Mouse (Mus musculus): ENCODE results near the gene Gm20425. TPM values are rescaled to one million over a fixed set of nuclear protein-coding genes. Genes with fewer than 3 reads are reported as not detected.

The Gm20425 gene
- polyA plus RNA-seq, 1 experiment from 2014 or later, result 1.4 TPM

DNA sequence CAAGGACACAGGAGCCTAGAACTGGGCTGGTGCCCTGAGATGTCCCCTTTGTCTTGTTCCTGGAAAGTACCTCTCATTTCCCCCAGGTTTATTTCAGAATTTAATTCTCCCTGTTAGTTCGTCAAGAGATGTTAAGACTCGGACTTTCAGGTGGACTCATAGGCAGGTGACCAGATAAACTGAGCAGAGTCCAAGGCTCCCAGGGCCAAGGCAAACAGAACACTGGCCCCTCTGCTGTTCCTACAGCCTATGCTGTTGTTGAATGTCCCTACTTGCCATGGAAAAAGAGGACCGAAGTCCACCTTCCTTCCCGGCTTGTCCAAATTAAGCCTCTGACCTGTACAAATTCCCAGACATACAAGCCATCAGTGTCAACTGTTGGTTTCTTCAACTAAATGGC is 13.5 kb upstream of the Gm20425 start:
- no peak overlapping the region for H3K9ac ChIP-seq (ENCODE audit: low read depth, low read length)
- no peak overlapping the region for H3K27ac ChIP-seq (ENCODE audit: low read depth, low read length)
- H3K4me2 ChIP-seq (replicated peaks; ENCODE audit: low read depth, low read length), result no peak overlapping the region
- H3K4me3 ChIP-seq (ENCODE audit: low read length), result no peak overlapping the region
- H3K36me3 ChIP-seq (ENCODE audit: control insufficient read depth, insufficient read depth, low read length), result no peaks in the 10 kb centered on the region
- no peaks in the 10 kb centered on the region for H3K9me3 ChIP-seq (ENCODE audit: control insufficient read depth, low read length)
- no peak for ATAC-seq (ENCODE audit: low FRiP score, low TSS enrichment)
- no peaks in the 10 kb centered on the region for H3K4me1 ChIP-seq (ENCODE audit: control insufficient read depth, insufficient read depth, low read length)
- 89% methylated on average over 4 of the region's 4 CpGs for WGBS
- H3K27me3 ChIP-seq (ENCODE audit: control insufficient read depth, insufficient read depth, low read length), result no peaks in the 10 kb centered on the region

DNA sequence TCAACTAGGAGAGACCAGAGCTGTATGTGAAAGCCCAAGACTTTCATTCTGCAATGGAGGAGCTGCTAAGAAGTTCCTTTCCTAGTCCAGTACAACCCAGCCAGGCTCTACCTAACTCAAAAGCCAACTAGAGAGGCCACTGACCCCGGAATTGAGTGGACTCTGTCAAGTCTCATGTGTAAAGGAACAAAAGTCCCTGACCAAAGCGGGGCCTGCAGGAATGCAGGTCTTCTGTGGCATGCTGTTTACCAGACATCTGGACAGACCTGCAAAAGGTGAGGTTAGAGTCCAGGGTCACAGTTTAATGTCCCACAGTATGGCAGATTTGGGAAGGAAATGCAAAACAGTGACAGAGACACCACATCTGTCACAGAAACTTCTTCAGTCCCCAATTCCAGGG is 11.1 kb upstream of the Gm20425 start:
- no peaks in the 10 kb centered on the region for H3K4me1 ChIP-seq (ENCODE audit: control insufficient read depth, insufficient read depth, low read length)
- no peak for ATAC-seq (ENCODE audit: low FRiP score, low TSS enrichment)
- no peak overlapping the region for H3K27ac ChIP-seq (ENCODE audit: low read depth, low read length)
- H3K9ac ChIP-seq (ENCODE audit: low read depth, low read length), result no peak overlapping the region
- WGBS, result 91% methylated on average over 2 of the region's 2 CpGs
- no peaks in the 10 kb centered on the region for H3K9me3 ChIP-seq (ENCODE audit: control insufficient read depth, low read length)
- no peaks in the 10 kb centered on the region for H3K27me3 ChIP-seq (ENCODE audit: control insufficient read depth, insufficient read depth, low read length)
- H3K4me2 ChIP-seq (replicated peaks; ENCODE audit: low read depth, low read length), result no peak overlapping the region
- no peaks in the 10 kb centered on the region for H3K36me3 ChIP-seq (ENCODE audit: control insufficient read depth, insufficient read depth, low read length)
- no peak overlapping the region for H3K4me3 ChIP-seq (ENCODE audit: low read length)

DNA sequence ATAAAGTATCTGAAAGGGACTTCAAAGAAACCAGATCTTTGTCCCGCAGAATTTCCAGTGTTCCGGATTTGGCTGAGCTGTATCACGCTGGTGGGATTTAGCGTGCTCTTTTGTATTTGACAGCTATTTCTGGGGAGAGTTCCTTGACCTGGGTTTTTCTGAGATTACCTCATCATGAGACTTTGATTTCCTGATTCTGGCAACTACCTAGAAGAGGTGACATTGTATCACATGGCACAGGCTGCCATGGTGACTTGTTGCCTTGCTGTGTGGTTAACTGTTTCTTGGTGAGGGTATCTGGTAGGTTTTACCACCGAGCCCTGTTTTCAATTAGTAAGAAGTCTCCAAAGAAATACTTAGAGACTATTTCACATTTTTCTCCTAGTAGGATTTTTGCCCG is 9.4 kb upstream of the Gm20425 start:
- H3K4me3 ChIP-seq (ENCODE audit: low read length), result no peak overlapping the region
- H3K27me3 ChIP-seq (ENCODE audit: control insufficient read depth, insufficient read depth, low read length), result no peaks in the 10 kb centered on the region
- no peak overlapping the region for H3K27ac ChIP-seq (ENCODE audit: low read depth, low read length)
- H3K9ac ChIP-seq (ENCODE audit: low read depth, low read length), result no peak overlapping the region
- no peaks in the 10 kb centered on the region for H3K4me1 ChIP-seq (ENCODE audit: control insufficient read depth, insufficient read depth, low read length)
- no peaks in the 10 kb centered on the region for H3K36me3 ChIP-seq (ENCODE audit: control insufficient read depth, insufficient read depth, low read length)
- no peaks in the 10 kb centered on the region for H3K9me3 ChIP-seq (ENCODE audit: control insufficient read depth, low read length)
- WGBS, result 92% methylated on average over 6 of the region's 6 CpGs
- no peak for ATAC-seq (ENCODE audit: low FRiP score, low TSS enrichment)
- H3K4me2 ChIP-seq (replicated peaks; ENCODE audit: low read depth, low read length), result no peak overlapping the region

DNA sequence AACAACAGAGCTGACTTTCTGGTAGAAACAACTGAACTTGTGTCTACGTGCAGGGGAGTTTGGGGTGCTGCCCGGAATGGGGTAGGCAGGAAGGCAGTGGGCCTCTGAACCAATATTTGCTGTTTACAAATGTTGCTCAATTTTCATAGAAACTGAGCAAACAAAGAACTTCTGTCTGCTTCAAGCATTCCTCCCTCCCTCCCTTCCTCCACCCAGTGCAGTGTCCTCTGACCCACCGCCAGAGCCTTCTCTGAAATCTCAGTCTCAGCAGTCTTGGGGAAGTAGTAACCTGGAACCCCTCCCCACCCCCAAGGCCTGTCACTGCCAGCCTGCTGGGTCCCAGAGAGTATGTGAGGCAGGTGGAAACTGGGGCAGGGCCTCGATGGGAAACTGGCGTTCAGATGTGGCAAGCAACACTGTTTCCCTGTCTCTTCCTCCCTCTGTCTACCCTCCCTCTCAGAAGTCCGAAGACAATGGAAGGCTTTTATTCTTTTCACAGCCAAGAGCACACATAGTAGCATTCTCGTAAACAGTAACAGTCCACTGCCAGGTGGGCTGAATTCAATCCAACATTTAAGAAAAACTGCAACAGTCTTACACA is 4.6 kb upstream of the Gm20425 start:
- Histone ChIP-seq H3K27ac (ENCODE audit: low read depth, low read length) (no peak overlapping the region), H3K4me1 (ENCODE audit: control insufficient read depth, insufficient read depth, low read length) (no peaks in the 10 kb centered on the region), H3K4me3 (ENCODE audit: low read length) (no peak overlapping the region), H3K9me3 (ENCODE audit: control insufficient read depth, low read length) (no peaks in the 10 kb centered on the region), H3K9ac (ENCODE audit: low read depth, low read length) (no peak overlapping the region), H3K4me2 (replicated peaks; ENCODE audit: low read depth, low read length) (no peak overlapping the region), H3K27me3 (ENCODE audit: control insufficient read depth, insufficient read depth, low read length) (no peaks in the 10 kb centered on the region), H3K36me3 (ENCODE audit: control insufficient read depth, insufficient read depth, low read length) (no peaks in the 10 kb centered on the region)
- 70% methylated on average over 7 of the region's 7 CpGs for WGBS
- no peak for ATAC-seq (ENCODE audit: low FRiP score, low TSS enrichment)

DNA sequence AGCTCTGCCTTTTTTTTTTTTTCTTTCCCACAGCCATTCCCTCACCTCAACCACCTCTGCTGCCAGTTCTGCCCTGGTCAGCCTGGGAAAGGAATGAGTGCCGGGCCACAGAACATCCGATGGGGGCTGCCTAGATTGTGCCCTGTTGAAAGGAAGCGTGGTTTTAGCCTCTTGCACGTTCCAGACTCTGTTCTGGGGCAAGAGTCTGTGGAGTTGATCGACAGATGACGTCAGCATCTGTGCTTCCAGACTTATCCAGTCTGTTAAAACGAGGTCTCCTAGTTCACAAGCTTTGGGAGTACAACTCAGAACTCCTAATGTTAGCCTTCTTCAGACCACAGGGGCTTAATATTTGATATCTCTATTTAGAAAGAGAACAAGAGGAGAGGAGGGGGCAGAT is 4.0 kb upstream of the Gm20425 start:
- ATAC-seq (ENCODE audit: low FRiP score, low TSS enrichment), result no peak
- no peaks in the 10 kb centered on the region for H3K4me1 ChIP-seq (ENCODE audit: control insufficient read depth, insufficient read depth, low read length)
- 80% methylated on average over 7 of the region's 7 CpGs for WGBS
- H3K27ac ChIP-seq (ENCODE audit: low read depth, low read length), result no peak overlapping the region
- no peaks in the 10 kb centered on the region for H3K36me3 ChIP-seq (ENCODE audit: control insufficient read depth, insufficient read depth, low read length)
- no peak overlapping the region for H3K9ac ChIP-seq (ENCODE audit: low read depth, low read length)
- no peak overlapping the region for H3K4me3 ChIP-seq (ENCODE audit: low read length)
- no peak overlapping the region for H3K4me2 ChIP-seq (replicated peaks; ENCODE audit: low read depth, low read length)
- no peaks in the 10 kb centered on the region for H3K27me3 ChIP-seq (ENCODE audit: control insufficient read depth, insufficient read depth, low read length)
- no peaks in the 10 kb centered on the region for H3K9me3 ChIP-seq (ENCODE audit: control insufficient read depth, low read length)

DNA sequence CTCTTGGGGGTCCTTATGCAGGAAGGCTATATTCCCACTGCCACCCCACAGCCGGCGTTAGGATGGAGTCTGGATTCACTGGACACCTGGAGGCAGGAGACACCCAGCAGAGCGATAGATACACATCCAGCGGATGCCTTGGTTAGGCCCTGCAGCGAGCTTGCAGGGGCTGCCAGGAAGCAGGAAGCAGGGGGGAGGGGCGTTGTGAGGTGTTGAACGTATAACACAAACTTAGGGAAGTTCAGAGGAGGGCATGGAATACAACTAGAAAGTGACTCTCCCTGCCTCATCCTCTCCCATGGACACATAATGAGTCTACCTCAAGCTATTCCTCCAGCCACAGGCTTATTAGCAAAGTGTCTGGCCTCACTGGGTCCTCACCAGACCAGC is 2.9 kb upstream of the Gm20425 start:
- no peaks in the 10 kb centered on the region for H3K36me3 ChIP-seq (ENCODE audit: control insufficient read depth, insufficient read depth, low read length)
- no peaks in the 10 kb centered on the region for H3K9me3 ChIP-seq (ENCODE audit: control insufficient read depth, low read length)
- H3K4me1 ChIP-seq (ENCODE audit: control insufficient read depth, insufficient read depth, low read length), result no peaks in the 10 kb centered on the region
- no peak overlapping the region for H3K9ac ChIP-seq (ENCODE audit: low read depth, low read length)
- H3K4me3 ChIP-seq (ENCODE audit: low read length), result no peak overlapping the region
- H3K27me3 ChIP-seq (ENCODE audit: control insufficient read depth, insufficient read depth, low read length), result no peaks in the 10 kb centered on the region
- ATAC-seq (ENCODE audit: low FRiP score, low TSS enrichment), result no peak
- H3K4me2 ChIP-seq (replicated peaks; ENCODE audit: low read depth, low read length), result no peak overlapping the region
- 63% methylated on average over 7 of the region's 7 CpGs for WGBS
- no peak overlapping the region for H3K27ac ChIP-seq (ENCODE audit: low read depth, low read length)

DNA sequence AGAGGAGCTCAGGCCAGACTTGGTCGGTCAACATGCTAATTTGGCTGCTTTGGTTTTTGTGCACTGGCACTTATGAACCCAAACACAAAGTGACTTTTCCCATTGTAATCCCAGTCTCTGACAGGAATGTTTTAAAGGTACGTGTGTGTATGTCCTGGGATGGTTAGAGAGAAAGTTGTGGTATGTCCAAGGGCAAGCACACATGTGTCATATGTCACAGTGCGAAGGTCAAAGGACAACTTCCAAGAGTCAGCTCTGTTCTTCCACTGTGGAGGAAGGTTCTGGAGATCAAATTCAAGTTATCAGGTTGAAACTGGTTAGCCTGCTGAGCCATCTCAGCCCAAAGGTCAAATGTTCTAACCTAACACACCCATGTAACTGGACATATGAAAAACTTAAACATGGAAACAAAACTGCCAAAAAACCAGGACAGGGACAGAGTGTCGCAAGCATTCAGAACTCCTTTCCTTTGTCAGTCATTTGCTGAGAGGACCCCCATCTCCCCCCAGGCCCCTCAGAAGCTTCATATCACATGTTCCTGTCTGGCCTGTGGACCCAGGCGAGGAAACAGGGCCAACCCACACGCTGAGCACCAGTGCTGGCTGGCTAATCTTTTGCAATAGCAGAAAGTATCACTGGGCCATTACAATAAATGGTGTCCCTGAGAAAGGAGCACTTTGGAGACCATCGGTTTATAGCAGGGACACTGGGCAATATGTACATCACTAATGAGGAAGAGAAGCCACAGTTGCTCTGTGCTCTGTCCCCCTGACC is 2.3 kb upstream of the Gm20425 start:
- no peaks in the 10 kb centered on the region for H3K4me1 ChIP-seq (ENCODE audit: control insufficient read depth, insufficient read depth, low read length)
- H3K9ac ChIP-seq (ENCODE audit: low read depth, low read length), result no peak overlapping the region
- H3K4me3 ChIP-seq (ENCODE audit: low read length), result no peak overlapping the region
- no peak for ATAC-seq (ENCODE audit: low FRiP score, low TSS enrichment)
- no peak overlapping the region for H3K4me2 ChIP-seq (replicated peaks; ENCODE audit: low read depth, low read length)
- H3K27ac ChIP-seq (ENCODE audit: low read depth, low read length), result no peak overlapping the region
- 88% methylated on average over 7 of the region's 7 CpGs for WGBS
- no peaks in the 10 kb centered on the region for H3K27me3 ChIP-seq (ENCODE audit: control insufficient read depth, insufficient read depth, low read length)
- no peaks in the 10 kb centered on the region for H3K9me3 ChIP-seq (ENCODE audit: control insufficient read depth, low read length)
- no peaks in the 10 kb centered on the region for H3K36me3 ChIP-seq (ENCODE audit: control insufficient read depth, insufficient read depth, low read length)

DNA sequence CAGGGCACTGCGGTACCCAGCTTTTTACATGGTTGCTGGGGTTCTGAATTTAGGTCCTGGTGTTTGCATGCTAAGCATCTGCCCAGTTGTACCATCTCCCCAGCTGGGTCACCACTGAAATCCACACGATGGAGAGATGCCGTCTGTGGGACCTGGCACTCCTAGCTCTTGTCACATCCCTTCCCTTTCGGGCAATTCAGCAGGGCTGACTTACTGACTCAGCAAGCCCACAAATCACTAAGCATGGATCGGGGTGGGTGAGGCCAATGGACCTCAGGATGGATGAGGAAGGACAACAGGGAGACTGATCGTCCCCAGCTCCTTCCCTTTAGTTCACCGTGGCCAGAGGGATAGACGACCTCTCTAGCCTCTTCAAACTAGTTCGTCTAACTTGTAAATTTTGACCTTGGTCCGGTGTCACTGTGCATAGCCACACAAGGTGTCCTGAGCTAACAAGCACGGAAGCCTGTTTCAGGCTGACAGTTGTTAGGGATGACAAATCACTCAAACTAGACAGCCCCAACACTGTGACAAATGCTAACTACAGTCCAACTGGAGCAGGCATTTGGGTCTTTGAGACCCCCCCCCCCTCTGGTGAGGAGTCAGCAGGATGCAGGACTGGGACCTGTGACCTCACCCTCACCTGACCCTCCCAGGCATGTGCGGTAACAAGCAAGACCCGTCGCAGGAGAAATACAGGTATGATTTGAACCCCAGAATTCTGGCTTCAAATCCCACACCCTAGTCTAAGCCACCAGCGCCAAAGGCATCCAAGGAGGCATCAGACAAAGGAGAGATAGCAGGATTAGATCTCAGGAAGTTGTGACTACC is 855 bp downstream of the Gm20425 start:
- 78% methylated on average over 15 of the region's 15 CpGs for WGBS
- no peak for ATAC-seq (ENCODE audit: low FRiP score, low TSS enrichment)
- no peaks in the 10 kb centered on the region for H3K27me3 ChIP-seq (ENCODE audit: control insufficient read depth, insufficient read depth, low read length)

More for the DNA sequence above, 855 bp downstream of the Gm20425 start:
- no peak overlapping the region for H3K9ac ChIP-seq (ENCODE audit: low read depth, low read length)
- H3K27ac ChIP-seq (ENCODE audit: low read depth, low read length), result no peak overlapping the region
- H3K9me3 ChIP-seq (ENCODE audit: control insufficient read depth, low read length), result no peaks in the 10 kb centered on the region
- H3K4me3 ChIP-seq (ENCODE audit: low read length), result no peak overlapping the region
- no peaks in the 10 kb centered on the region for H3K36me3 ChIP-seq (ENCODE audit: control insufficient read depth, insufficient read depth, low read length)
- no peaks in the 10 kb centered on the region for H3K4me1 ChIP-seq (ENCODE audit: control insufficient read depth, insufficient read depth, low read length)
- no peak overlapping the region for H3K4me2 ChIP-seq (replicated peaks; ENCODE audit: low read depth, low read length)
